Mouse (Mus musculus) megakaryocyte, embryonic 14.5 days (primary cell): ENCODE results near the gene Sacm1l.

Experiments
- FLI1 ChIP-seq: IDR thresholded peaks from 2 replicates; pipeline ENCODE4 v1.6.1; 2012; ENCODE audit warnings: low read length, inconsistent platforms, mixed read lengths
- GATA1 ChIP-seq: IDR thresholded peaks from 3 replicates; pipeline ENCODE4 v1.6.1; 2012; ENCODE audit warnings: mixed read lengths, low read length, inconsistent platforms, borderline replicate concordance

DNA sequence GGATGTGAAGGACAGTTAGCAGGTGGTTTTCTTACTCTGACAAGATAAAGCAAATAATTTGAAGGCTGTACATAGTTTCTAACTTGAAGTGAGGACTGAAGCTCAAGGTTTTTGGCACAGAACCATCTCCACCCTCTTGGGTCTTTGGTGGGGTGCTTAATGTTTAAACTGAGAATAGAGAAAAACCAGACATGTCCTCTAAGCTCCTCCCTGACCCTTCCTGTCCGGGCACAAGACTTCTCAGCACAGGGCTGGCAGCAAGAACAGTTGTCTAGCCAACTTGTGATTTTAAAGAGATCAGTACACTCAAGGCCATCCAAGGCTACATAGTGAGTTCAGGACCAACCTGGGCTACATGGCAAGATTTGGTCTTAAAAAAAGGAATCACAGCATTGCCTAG lies 24.0 kb upstream of the Sacm1l start:
- TF ChIP-seq GATA1, result no peak
- TF ChIP-seq FLI1, result no peak
